Mouse (Mus musculus) limb, embryonic 12.5 days (tissue): Measurements from ENCODE around the gene Amn1. TPM values are rescaled to one million over a fixed set of nuclear protein-coding genes. Genes with fewer than 3 reads are reported as not detected.
"Not testable (repeated sequence)": the region's sequence is repeated elsewhere in the genome, so short reads cannot be mapped to it uniquely, and the experiment has no call there.

Source experiments
- ATAC-seq: fragments of 200-750 bp; cut with Nextera tagmentation; 2 replicates; pipeline ENCODE4 v1.8.0; 2017; ENCODE audit warnings: low read depth, moderate TSS enrichment; ENCODE audit not compliant: insufficient number of reproducible peaks, insufficient read depth, low FRiP score, low TSS enrichment
- H3K27ac ChIP-seq: fragments of 300-500 bp; sonication (generic); 2 replicates; pipeline ENCODE4 v1.5.1; 2016; ENCODE audit warnings: mild to moderate bottlenecking, moderate library complexity
- H3K27me3 ChIP-seq: fragments of 300-500 bp; sonication (generic); 2 replicates; pipeline ENCODE4 v1.6.1; 2016; ENCODE audit warnings: mild to moderate bottlenecking, moderate library complexity
- H3K36me3 ChIP-seq: fragments of 300-500 bp; sonication (generic); 2 replicates; pipeline ENCODE4 v1.6.1; 2016; ENCODE audit warnings: mild to moderate bottlenecking, moderate library complexity
- H3K4me1 ChIP-seq: fragments of 300-500 bp; sonication (generic); replicated peaks from 2 replicates; pipeline ENCODE4 v1.6.1; 2016
- H3K4me2 ChIP-seq: fragments of 300-500 bp; sonication (generic); 2 replicates; pipeline ENCODE4 v1.6.1; 2016; ENCODE audit warnings: mild to moderate bottlenecking, moderate library complexity
- H3K4me3 ChIP-seq: fragments of 300-500 bp; sonication (generic); replicated peaks from 2 replicates; pipeline ENCODE4 v1.5.1; 2016; ENCODE audit warnings: mild to moderate bottlenecking
- H3K9ac ChIP-seq: fragments of 300-500 bp; sonication (generic); replicated peaks from 2 replicates; pipeline ENCODE4 v1.6.1; 2016; ENCODE audit warnings: mild to moderate bottlenecking, moderate library complexity
- H3K9me3 ChIP-seq: fragments of 300-500 bp; sonication (generic); 2 replicates; pipeline ENCODE4 v1.6.1; 2016; ENCODE audit warnings: mild to moderate bottlenecking, moderate library complexity
- WGBS: fragments of 180-500 bp; shearing (Covaris S2); methylation state at CpG from one replicate; pipeline ENCODE4 v1.1.7; 2016; 5-methylcytosine and 5-hydroxymethylcytosine counted together
- polyA plus RNA-seq: library from polyadenylated mRNA; unstranded; fragments of >200 nt; fragmentation: Nextera tagmentation; extraction: Ambion mirVana; gene quantifications from 2 replicates; pipeline ENCODE4 v1.2.1, GENCODE M21; 2016

The Amn1 gene
- 41.3 and 43.3 TPM in 2 replicates for polyA plus RNA-seq

- H3K36me3 ChIP-seq, result peaks cover 14% of the 10 kb centered on the region
- no peaks in the 10 kb centered on the region for H3K27me3 ChIP-seq
- H3K27ac ChIP-seq, result peak within 1 kb of the TSS; percentile 94
- peak within 1 kb of the TSS; percentile 88 for H3K9ac ChIP-seq
- H3K4me1 ChIP-seq, result peaks cover 14% of the 10 kb centered on the region
- ATAC-seq, result peak; percentile 99
- H3K4me2 ChIP-seq, result peak within 1 kb of the TSS; percentile 64
- H3K9me3 ChIP-seq, result no peaks in the 10 kb centered on the region
- WGBS, result under 1% methylated on average over 34 of the region's 34 CpGs
- peak within 1 kb of the TSS; percentile 70 for H3K4me3 ChIP-seq
Measured at GRCm38 (mm10) chr6:149188041-149188924, at the start of gene Amn1. TSS of gene Amn1 (minus strand) at chr6:149188712.

GRCm38 (mm10) chr6:149236807-149237206 is 48.3 kb upstream of the Amn1 start:
- H3K4me2 ChIP-seq, result no peak overlapping the region
- no peaks in the 10 kb centered on the region for H3K36me3 ChIP-seq
- no peaks in the 10 kb centered on the region for H3K27me3 ChIP-seq
- 55% methylated on average over 2 of the region's 2 CpGs for WGBS
- H3K9ac ChIP-seq, result no peak overlapping the region
- H3K4me1 ChIP-seq, result no peaks in the 10 kb centered on the region
- no peak for ATAC-seq
- H3K9me3 ChIP-seq, result no peaks in the 10 kb centered on the region
- H3K4me3 ChIP-seq, result no peak overlapping the region
- H3K27ac ChIP-seq, result no peak overlapping the region

- Histone ChIP-seq H3K4me2 (no peak overlapping the region), H3K27ac (no peak overlapping the region), H3K36me3 (no peaks in the 10 kb centered on the region), H3K4me3 (no peak overlapping the region), H3K27me3 (no peaks in the 10 kb centered on the region), H3K9ac (no peak overlapping the region), H3K9me3 (no peaks in the 10 kb centered on the region), H3K4me1 (no peaks in the 10 kb centered on the region)
- no peak for ATAC-seq
- WGBS, result 93% methylated on average over 3 of the region's 3 CpGs
Measured at GRCm38 (mm10) chr6:149233918-149234317, 45.4 kb upstream of the Amn1 start.

- no peaks in the 10 kb centered on the region for H3K4me1 ChIP-seq
- H3K4me3 ChIP-seq, result no peak overlapping the region
- WGBS, result 86% methylated on average over 4 of the region's 4 CpGs
- H3K4me2 ChIP-seq, result no peak overlapping the region
- no peaks in the 10 kb centered on the region for H3K9me3 ChIP-seq
- no peak overlapping the region for H3K9ac ChIP-seq
- H3K36me3 ChIP-seq, result no peaks in the 10 kb centered on the region
- no peak for ATAC-seq
- H3K27ac ChIP-seq, result no peak overlapping the region
- H3K27me3 ChIP-seq, result no peaks in the 10 kb centered on the region
Measured at GRCm38 (mm10) chr6:149224751-149225150, 36.2 kb upstream of the Amn1 start.

- Histone ChIP-seq H3K4me2 (no peak overlapping the region), H3K9me3 (no peaks in the 10 kb centered on the region), H3K4me1 (no peaks in the 10 kb centered on the region), H3K36me3 (no peaks in the 10 kb centered on the region), H3K4me3 (no peak overlapping the region), H3K27me3 (no peaks in the 10 kb centered on the region), H3K9ac (no peak overlapping the region), H3K27ac (no peak overlapping the region)
- no peak for ATAC-seq
Measured at GRCm38 (mm10) chr6:149221296-149221695, 32.8 kb upstream of the Amn1 start.

- ATAC-seq, result no peak
- H3K4me1 ChIP-seq, result no peaks in the 10 kb centered on the region
- no peak overlapping the region for H3K9ac ChIP-seq
- no peaks in the 10 kb centered on the region for H3K27me3 ChIP-seq
- H3K9me3 ChIP-seq, result no peaks in the 10 kb centered on the region
- no peak overlapping the region for H3K4me3 ChIP-seq
- no peak overlapping the region for H3K27ac ChIP-seq
- no peaks in the 10 kb centered on the region for H3K36me3 ChIP-seq
- H3K4me2 ChIP-seq, result no peak overlapping the region
Measured at GRCm38 (mm10) chr6:149198572-149198971, 10.1 kb upstream of the Amn1 start.

GRCm38 (mm10) chr6:149197116-149197515 is 8.6 kb upstream of the Amn1 start:
- Histone ChIP-seq H3K9ac (no peak overlapping the region), H3K36me3 (no peaks in the 10 kb centered on the region), H3K27ac (no peak overlapping the region), H3K9me3 (no peaks in the 10 kb centered on the region), H3K4me3 (no peak overlapping the region), H3K27me3 (no peaks in the 10 kb centered on the region), H3K4me2 (no peak overlapping the region), H3K4me1 (no peaks in the 10 kb centered on the region)
- no peak for ATAC-seq
- 81% methylated on average over 3 of the region's 3 CpGs for WGBS

- Histone ChIP-seq H3K36me3 (no peaks in the 10 kb centered on the region), H3K4me1 (no peaks in the 10 kb centered on the region), H3K9ac (no peak overlapping the region), H3K27me3 (no peaks in the 10 kb centered on the region), H3K4me2 (no peak overlapping the region), H3K9me3 (no peaks in the 10 kb centered on the region), H3K27ac (no peak overlapping the region), H3K4me3 (no peak overlapping the region)
- WGBS, result 79% methylated on average over 5 of the region's 5 CpGs
- ATAC-seq, result no peak
Measured at GRCm38 (mm10) chr6:149193276-149193905, 4.9 kb upstream of the Amn1 start.

GRCm38 (mm10) chr6:149191951-149192350 is 3.4 kb upstream of the Amn1 start:
- WGBS, result 90% methylated on average over 5 of the region's 5 CpGs
- not testable (repeated sequence) for H3K27me3 ChIP-seq, H3K4me2 ChIP-seq, H3K9ac ChIP-seq, H3K9me3 ChIP-seq, H3K36me3 ChIP-seq, H3K4me3 ChIP-seq, H3K27ac ChIP-seq, H3K4me1 ChIP-seq, ATAC-seq

GRCm38 (mm10) chr6:149189340-149189922 is 919 bp upstream of the Amn1 start:
- no peaks in the 10 kb centered on the region for H3K27me3 ChIP-seq
- WGBS, result 94% methylated on average over 16 of the region's 16 CpGs
- peak overlapping the region; percentile 64 for H3K4me2 ChIP-seq
- ATAC-seq, result no peak
- H3K36me3 ChIP-seq, result peaks cover 2% of the 10 kb centered on the region; the same call in 1 of the 2 replicates
- H3K4me3 ChIP-seq, result peak overlapping the region; percentile 70; the same call in 1 of the 2 replicates
- H3K4me1 ChIP-seq, result peaks cover 14% of the 10 kb centered on the region
- no peak overlapping the region for H3K9ac ChIP-seq
- H3K9me3 ChIP-seq, result no peaks in the 10 kb centered on the region
- no peak overlapping the region for H3K27ac ChIP-seq

- peak overlapping the region; percentile 70 for H3K4me3 ChIP-seq
- no peaks in the 10 kb centered on the region for H3K9me3 ChIP-seq
- WGBS, result 37% methylated on average over 8 of the region's 8 CpGs
- peaks cover 14% of the 10 kb centered on the region for H3K4me1 ChIP-seq
- peak overlapping the region; percentile 5; the same call in 1 of the 2 replicates for H3K9ac ChIP-seq
- H3K27me3 ChIP-seq, result no peaks in the 10 kb centered on the region
- ATAC-seq, result peak; percentile 71; the same call in 1 of the 2 replicates
- H3K27ac ChIP-seq, result peak overlapping the region; percentile 94; the same call in 1 of the 2 replicates
- H3K4me2 ChIP-seq, result peak overlapping the region; percentile 64
- H3K36me3 ChIP-seq, result peaks cover 8% of the 10 kb centered on the region
Measured at GRCm38 (mm10) chr6:149188925-149189257, 379 bp upstream of the Amn1 start.
